Comparison of ENCODE assay signal across 8 mouse cellular contexts in the genomic region with DNA sequence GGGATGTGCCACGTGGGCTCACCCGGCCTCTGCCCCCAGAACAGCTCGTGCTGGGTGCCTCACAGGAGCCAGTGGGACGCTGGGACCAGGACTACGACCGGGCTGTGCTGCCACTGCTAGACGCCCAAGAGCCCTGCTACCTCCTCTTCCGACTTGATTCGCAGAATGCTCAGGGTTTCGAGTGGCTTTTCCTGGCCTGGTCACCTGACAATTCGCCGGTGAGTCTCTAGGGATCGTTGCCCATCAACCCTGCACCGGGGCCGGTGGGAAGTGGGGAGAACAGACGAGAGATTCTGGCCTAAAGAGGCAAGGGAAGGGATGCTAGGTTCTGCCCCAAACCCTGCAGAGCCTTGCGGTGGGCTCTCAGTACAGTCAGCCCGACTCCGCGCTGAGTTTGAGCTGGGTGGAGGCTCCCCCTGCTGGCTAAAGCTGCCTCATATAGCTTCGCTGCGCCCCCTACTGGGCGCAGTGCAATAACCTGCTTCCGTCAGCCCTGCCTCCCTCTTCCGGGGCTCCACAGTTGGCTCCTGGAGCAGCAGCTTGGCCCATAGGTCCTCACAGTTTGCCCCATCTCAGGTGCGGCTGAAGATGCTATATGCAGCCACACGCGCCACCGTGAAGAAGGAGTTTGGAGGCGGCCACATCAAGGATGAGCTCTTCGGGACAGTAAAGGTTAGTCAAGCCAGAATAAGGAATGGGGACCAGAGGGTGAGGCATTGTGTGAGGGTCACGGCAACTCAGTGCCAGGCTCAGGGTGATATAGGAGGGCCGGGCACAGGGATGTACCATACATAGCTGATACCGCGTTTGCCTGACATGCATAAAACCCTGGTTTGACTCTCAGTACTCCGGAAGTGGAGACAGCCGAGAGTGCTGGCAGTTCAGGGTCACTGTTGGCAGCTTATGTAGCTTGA. TPM values are rescaled to one million over a fixed set of nuclear protein-coding genes. Genes with fewer than 3 reads are reported as not detected.
DNase-seq lines count a peak whose midpoint lies in the region; ATAC-seq and TF ChIP-seq lines count a peak whose summit lies in the region.

No protein-coding gene starts in this region.

- peak overlapping the region; percentile 46 for H3K9ac ChIP-seq in heart, embryonic 15.5 days

- H3K4me2 ChIP-seq in heart, embryonic 15.5 days: peak overlapping the region; percentile 63

- no peaks in the 10 kb centered on the region for H3K27me3 ChIP-seq in erythroblast, embryonic 14.5 days (ENCODE audit: control insufficient read depth)
- no peaks in the 10 kb centered on the region for H3K27me3 ChIP-seq in heart, embryonic 15.5 days

- H3K9me3 ChIP-seq in erythroblast, embryonic 14.5 days (ENCODE audit: control insufficient read depth, low read length): no peaks in the 10 kb centered on the region
- H3K9me3 ChIP-seq in heart, embryonic 15.5 days (replicated peaks): no peaks in the 10 kb centered on the region

- H3K27ac ChIP-seq in heart, embryonic 15.5 days: peak overlapping the region; percentile 41; the same call in 1 of the 2 replicates
- H3K27ac ChIP-seq in olfactory bulb, adult 2 months (ENCODE audit: insufficient read depth, low read depth, low read length): no peak overlapping the region

- peak; percentile 30; the same call in 1 of the 2 replicates for TF ChIP-seq POLR2A in lung, adult 2 months (IDR thresholded peaks at IDR 0.05; ENCODE audit: borderline replicate concordance, extremely low read depth, low read depth, low read length)
- TF ChIP-seq POLR2A in olfactory bulb, adult 2 months (IDR thresholded peaks at IDR 0.05; ENCODE audit: insufficient read depth, low read depth, low read length): 0 out of 2 replicates have a peak, but pooled peaks have one; percentile 19

- peaks cover 9% of the 10 kb centered on the region for H3K36me3 ChIP-seq in erythroblast, embryonic 14.5 days (ENCODE audit: control insufficient read depth)
- H3K36me3 ChIP-seq in heart, embryonic 15.5 days: peaks cover 34% of the 10 kb centered on the region

- H3K4me3 ChIP-seq in erythroblast, embryonic 14.5 days (replicated peaks): peak overlapping the region; percentile 48
- H3K4me3 ChIP-seq in heart, embryonic 15.5 days: peak overlapping the region; percentile 36
- H3K4me3 ChIP-seq in lung, adult 2 months (replicated peaks; ENCODE audit: extremely low read depth, low read depth, low read length): peak overlapping the region; percentile 25
- peak overlapping the region; percentile 35 for H3K4me3 ChIP-seq in olfactory bulb, adult 2 months (ENCODE audit: insufficient read depth, low read depth, low read length)

- H3K4me1 ChIP-seq in erythroblast, embryonic 14.5 days (ENCODE audit: control insufficient read depth): peaks cover 16% of the 10 kb centered on the region
- H3K4me1 ChIP-seq in heart, embryonic 15.5 days (replicated peaks): peaks cover 14% of the 10 kb centered on the region
- peaks cover 12% of the 10 kb centered on the region for H3K4me1 ChIP-seq in lung, adult 2 months (ENCODE audit: control insufficient read depth, insufficient read depth, low read length)
- peaks cover 17% of the 10 kb centered on the region for H3K4me1 ChIP-seq in olfactory bulb, adult 2 months (ENCODE audit: control insufficient read depth, insufficient read depth, low read length)

- 22% methylated on average over 37 of the region's 37 CpGs for WGBS in heart, embryonic 15.5 days
- WGBS in lung, adult 2 months: 26% methylated on average over 37 of the region's 37 CpGs
- WGBS in olfactory bulb, adult 2 months: 16% methylated on average over 37 of the region's 37 CpGs

- peak; percentile 81 for ATAC-seq in CD4-positive, CD25-positive, alpha-beta regulatory T cell, adult 4 months
- peak; percentile 67 for ATAC-seq in heart, embryonic 15.5 days (replicated peaks; ENCODE audit: insufficient number of reproducible peaks, insufficient read depth, low FRiP score, low read depth)

- DNase-seq in brain, embryonic 18.5 days (ENCODE audit: low read depth, low spot score): peak; percentile 52
- peak; percentile 91 for DNase-seq in kidney, postnatal 14 days
- DNase-seq in lung, adult 2 months: peak; percentile 86
- peak; percentile 72 to 74 for DNase-seq in thymus, adult 18-20 months

- TF ChIP-seq CTCF in lung, adult 2 months (IDR thresholded peaks at IDR 0.05; ENCODE audit: insufficient read depth, low read length): peak; percentile 100
- TF ChIP-seq CTCF in olfactory bulb, adult 2 months (IDR thresholded peaks at IDR 0.05; ENCODE audit: insufficient read depth, low read depth, low read length): peak; percentile 100

RNA-seq across cellular contexts. Expression of a gene that starts 9.0 kb away (rescaled TPM):
- polyA plus RNA-seq in CD4-positive, CD25-positive, alpha-beta regulatory T cell, adult 4 months (2017; shearing (Covaris generic)): 100 to 1,000 TPM; 151 to 174 TPM
- polyA plus RNA-seq in erythroblast, embryonic 14.5 days (2012): 0.48 and 0.87 TPM in 2 replicates
- 46.7 and 52.9 TPM in 2 replicates for polyA plus RNA-seq in heart, embryonic 15.5 days (2015; fragmentation: Nextera tagmentation; extraction: Ambion mirVana)
- 60.9 and 69.0 TPM in 2 replicates for polyA plus RNA-seq in lung, adult 2 months (2012; rRNA removed)
- not detected in 2 replicates for polyA plus RNA-seq in olfactory bulb, adult 2 months (2012; ENCODE audit: insufficient read depth, insufficient read length, low replicate concordance, missing spikeins)

RNA-seq across cellular contexts. Expression of a gene that starts 10.5 kb away (rescaled TPM):
- polyA plus RNA-seq in CD4-positive, CD25-positive, alpha-beta regulatory T cell, adult 4 months (2017; shearing (Covaris generic)): not detected
- polyA plus RNA-seq in erythroblast, embryonic 14.5 days (2012): 0.01 TPM in 1 of 2 replicates, not detected in the other
- 0.04 and 0.08 TPM in 2 replicates for polyA plus RNA-seq in heart, embryonic 15.5 days (2015; fragmentation: Nextera tagmentation; extraction: Ambion mirVana)
- 6.0 and 6.4 TPM in 2 replicates for polyA plus RNA-seq in lung, adult 2 months (2012; rRNA removed)
- not detected in 2 replicates for polyA plus RNA-seq in olfactory bulb, adult 2 months (2012; ENCODE audit: insufficient read depth, insufficient read length, low replicate concordance, missing spikeins)

RNA-seq across cellular contexts. Expression of a gene that starts 12.4 kb away (rescaled TPM):
- 10 to 100 TPM; 19.8 to 24.0 TPM for polyA plus RNA-seq in CD4-positive, CD25-positive, alpha-beta regulatory T cell, adult 4 months (2017; shearing (Covaris generic))
- 0.33 and 0.45 TPM in 2 replicates for polyA plus RNA-seq in erythroblast, embryonic 14.5 days (2012)
- polyA plus RNA-seq in heart, embryonic 15.5 days (2015; fragmentation: Nextera tagmentation; extraction: Ambion mirVana): 23.1 and 33.6 TPM in 2 replicates
- polyA plus RNA-seq in lung, adult 2 months (2012; rRNA removed): 60.7 and 67.3 TPM in 2 replicates
- polyA plus RNA-seq in olfactory bulb, adult 2 months (2012; ENCODE audit: insufficient read depth, insufficient read length, low replicate concordance, missing spikeins): not detected in 2 replicates

RNA-seq across cellular contexts. Expression of a gene that starts 36.5 kb away (rescaled TPM):
- polyA plus RNA-seq in CD4-positive, CD25-positive, alpha-beta regulatory T cell, adult 4 months (2017; shearing (Covaris generic)): 10 to 100 TPM; 43.4 to 74.4 TPM
- 0.43 and 0.52 TPM in 2 replicates for polyA plus RNA-seq in erythroblast, embryonic 14.5 days (2012)
- polyA plus RNA-seq in heart, embryonic 15.5 days (2015; fragmentation: Nextera tagmentation; extraction: Ambion mirVana): 168 and 187 TPM in 2 replicates
- polyA plus RNA-seq in lung, adult 2 months (2012; rRNA removed): 443 and 458 TPM in 2 replicates
- not detected in 2 replicates for polyA plus RNA-seq in olfactory bulb, adult 2 months (2012; ENCODE audit: insufficient read depth, insufficient read length, low replicate concordance, missing spikeins)

RNA-seq across cellular contexts. Expression of a gene that starts 41.2 kb away (rescaled TPM):
- 10 to 100 TPM; 46.5 to 47.3 TPM for polyA plus RNA-seq in CD4-positive, CD25-positive, alpha-beta regulatory T cell, adult 4 months (2017; shearing (Covaris generic))
- 0.41 and 0.51 TPM in 2 replicates for polyA plus RNA-seq in erythroblast, embryonic 14.5 days (2012)
- 16.7 and 19.7 TPM in 2 replicates for polyA plus RNA-seq in heart, embryonic 15.5 days (2015; fragmentation: Nextera tagmentation; extraction: Ambion mirVana)
- polyA plus RNA-seq in lung, adult 2 months (2012; rRNA removed): 47.3 and 49.1 TPM in 2 replicates
- not detected in 2 replicates for polyA plus RNA-seq in olfactory bulb, adult 2 months (2012; ENCODE audit: insufficient read depth, insufficient read length, low replicate concordance, missing spikeins)

Comparison
In these comparisons a context has a peak if more than half of its experiments do, and no peak if none do; other contexts are left out.
1. RNA of a gene that starts 9.0 kb away (polyA plus RNA-seq): 151 to 174 TPM in CD4-positive, CD25-positive, alpha-beta regulatory T cell, adult 4 months, 60.9 to 69.0 TPM in lung, adult 2 months and 46.7 to 52.9 TPM in heart, embryonic 15.5 days; 0.48 to 0.87 TPM in erythroblast, embryonic 14.5 days and not detected in olfactory bulb, adult 2 months; every median in the first group is over 10 times any median in the second.
2. RNA of a gene that starts 12.4 kb away (polyA plus RNA-seq): 60.7 to 67.3 TPM in lung, adult 2 months, 19.8 to 24.0 TPM in CD4-positive, CD25-positive, alpha-beta regulatory T cell, adult 4 months and 23.1 to 33.6 TPM in heart, embryonic 15.5 days; 0.33 to 0.45 TPM in erythroblast, embryonic 14.5 days and not detected in olfactory bulb, adult 2 months; every median in the first group is over 10 times any median in the second.
3. Peak in every context shown above with its lines, with median percentiles within 50 percentile points of each other: DNase-seq and H3K4me3 ChIP-seq.